Mouse (Mus musculus) ES-Bruce4 (cell line): Measurements from ENCODE around the gene Hipk2.

ENCODE experiments used
- CTCF ChIP-seq: IDR thresholded peaks from one replicate; pipeline ENCODE4 v1.8.1; 2011; ENCODE audit warnings: low read depth, low read length
- POLR2A ChIP-seq: IDR thresholded peaks from one replicate; pipeline ENCODE4 v1.8.1; 2011; ENCODE audit warnings: low read length; ENCODE audit not compliant: insufficient read depth

DNA sequence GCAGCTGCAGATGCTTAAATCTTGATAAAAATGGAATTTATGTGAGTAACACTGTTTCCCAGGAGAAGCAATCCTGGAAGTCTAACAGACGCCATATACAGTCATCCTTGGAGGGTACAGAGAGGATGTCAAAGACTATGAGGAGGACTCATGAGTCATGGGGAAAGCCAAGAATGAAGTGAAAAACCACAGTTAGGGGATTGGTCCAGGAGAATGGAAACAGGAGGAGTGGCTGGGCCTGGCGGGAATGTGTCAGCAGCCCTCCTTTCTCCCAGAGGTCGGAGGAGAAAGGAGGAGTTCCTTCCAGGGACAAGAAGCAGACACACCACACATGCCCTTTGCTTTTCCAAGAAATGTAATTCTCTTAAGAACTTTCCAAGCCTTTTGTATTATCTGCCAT, 46.5 kb downstream of the Hipk2 start:
- TF ChIP-seq CTCF (no peak), POLR2A (no peak)
